Mouse (Mus musculus) left cerebral cortex, postnatal 25 days (tissue): ENCODE results near the gene Fuz. TPM values are rescaled to one million over a fixed set of nuclear protein-coding genes. Genes with fewer than 3 reads are reported as not detected.

Experiments
- DNase-seq, 2 experiments: peaks; one replicate each; pipeline ENCODE4 v3.0.0; 2022; ENCODE audit warnings: low spot score in 2 of 2, mixed read lengths in 1 of 2
- intact Hi-C: fragments of 180-260 bp; cut with DNase I; formaldehyde crosslinking; loops from one replicate; pipeline ENCODE4 v1.15.1; 2025
- microRNA-seq, 2 experiments: library from miRNA; unstranded; fragments of <30 nt; microRNA quantifications; one replicate each; pipeline ENCODE4 v1.2.0; 2022
- total RNA-seq, 2 experiments: library from RNA; stranded (reverse); gene quantifications; 2 replicates each; pipeline ENCODE4 v1.2.3; 2021

Gene Fuz
- total RNA-seq, 2 experiments from 2014 or later = 20.7 to 25.5 TPM

DNA sequence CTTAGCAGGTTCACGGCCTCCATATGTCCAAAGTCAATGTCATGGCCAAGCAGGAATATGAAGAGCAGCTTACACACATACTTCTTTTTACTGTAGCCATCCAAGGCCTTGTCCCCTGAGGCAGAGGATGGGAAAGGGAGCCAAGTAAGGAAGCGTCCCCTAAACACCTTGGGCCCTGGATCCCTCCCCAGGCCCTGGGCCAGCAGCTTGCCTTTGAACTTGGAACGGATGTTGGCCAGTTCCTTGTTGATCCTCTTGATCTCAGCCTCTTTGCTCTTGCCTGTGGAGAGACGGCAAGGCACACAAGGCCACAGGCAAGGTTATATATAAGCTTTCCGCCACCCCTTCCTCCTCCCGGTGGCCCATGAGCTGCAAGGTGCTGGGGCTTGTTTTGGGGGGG is 20.3 kb downstream of the Fuz start:
- intact Hi-C loops = loop anchor here (5.0 kb wide), 1 partner anchor 41 kb away; no protein-coding TSS in a partner anchor
- no peak for DNase-seq

DNA sequence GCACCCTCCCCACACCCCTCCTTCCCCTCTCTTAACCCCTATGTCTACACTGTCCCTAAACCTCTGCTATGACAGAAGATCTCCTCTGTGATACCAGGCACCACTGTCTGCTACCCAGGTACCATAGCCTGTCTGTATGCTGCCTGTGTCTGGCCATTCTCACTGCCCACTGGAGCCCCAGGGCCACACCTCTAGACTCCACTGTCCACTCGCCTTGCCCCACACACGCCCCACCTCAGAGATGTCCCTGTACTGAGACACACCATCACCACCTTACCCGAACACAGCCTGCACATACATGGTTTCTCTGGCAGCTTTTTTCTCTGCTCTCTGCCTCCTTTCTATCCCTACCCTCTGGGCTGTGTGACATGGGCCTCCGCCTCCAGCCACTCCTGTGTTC is 21.0 kb downstream of the Fuz start:
- intact Hi-C loops = loop anchor here (5.0 kb wide), 1 partner anchor 40 kb away; no protein-coding TSS in a partner anchor
- DNase-seq = no peak

DNA sequence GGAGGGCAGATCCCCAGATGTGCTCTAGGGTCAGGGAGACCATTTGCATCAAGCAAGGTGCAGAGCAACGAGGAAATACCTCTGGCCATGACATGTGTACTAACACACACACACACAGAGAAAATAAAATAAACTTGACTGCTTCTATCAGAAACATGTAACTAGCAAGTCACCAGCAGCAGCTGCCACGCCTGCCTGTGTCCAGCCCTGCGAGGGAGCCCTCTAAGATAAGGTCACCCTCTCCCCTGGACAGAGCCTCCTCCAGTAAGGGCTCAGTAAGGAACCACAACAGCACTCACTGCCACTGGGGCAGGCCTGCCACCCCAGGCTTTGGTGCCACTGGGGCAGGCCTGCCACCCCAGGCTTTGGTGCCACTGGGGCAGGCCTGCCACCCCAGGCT is 22.3 kb downstream of the Fuz start:
- DNase-seq = no peak
- intact Hi-C loops = loop anchor here (5.0 kb wide), 1 partner anchor 39 kb away; no protein-coding TSS in a partner anchor

DNA sequence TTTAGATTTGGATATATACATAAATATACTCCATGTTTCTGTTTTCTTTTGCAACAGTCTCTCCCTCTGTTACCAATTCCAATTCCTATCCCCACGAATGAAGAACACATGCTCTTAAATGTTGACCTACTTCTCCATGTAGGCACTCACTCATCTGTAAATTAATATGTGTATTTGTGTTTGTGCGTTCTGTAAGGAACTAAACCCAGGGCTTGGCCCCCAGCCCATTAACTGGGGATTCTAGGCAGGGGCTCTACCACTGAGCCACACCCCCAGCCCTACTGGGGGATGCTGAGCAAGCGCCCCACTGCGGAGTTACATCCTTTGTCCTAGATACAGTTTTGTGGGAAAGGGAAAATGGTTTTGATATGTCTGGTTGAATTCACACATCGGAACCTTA is 23.2 kb downstream of the Fuz start:
- DNase-seq = no peak
- intact Hi-C loops = loop anchor here (5.0 kb wide), 1 partner anchor 38 kb away; no protein-coding TSS in a partner anchor

DNA sequence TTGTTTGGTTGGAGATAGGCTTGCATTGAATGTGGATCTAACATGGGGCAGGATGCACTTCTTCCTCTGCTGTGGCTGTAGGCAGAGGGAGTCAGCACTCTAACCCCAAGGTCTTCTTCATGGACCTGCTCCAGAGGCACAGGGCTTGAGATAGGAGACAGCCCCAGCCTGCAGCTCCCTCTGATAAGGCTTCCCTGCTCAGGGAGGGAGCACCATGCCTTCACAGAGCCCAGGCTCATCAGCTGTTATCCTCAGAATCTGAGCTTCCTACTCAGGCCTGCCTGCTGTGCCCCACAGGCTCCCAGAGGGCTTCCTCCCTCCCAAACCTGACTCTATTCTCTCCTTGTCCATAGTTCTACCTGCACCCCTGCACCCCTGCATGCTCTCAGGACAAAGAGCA is 26.7 kb downstream of the Fuz start:
- intact Hi-C loops = no loop called here
- DNase-seq = no peak

DNA sequence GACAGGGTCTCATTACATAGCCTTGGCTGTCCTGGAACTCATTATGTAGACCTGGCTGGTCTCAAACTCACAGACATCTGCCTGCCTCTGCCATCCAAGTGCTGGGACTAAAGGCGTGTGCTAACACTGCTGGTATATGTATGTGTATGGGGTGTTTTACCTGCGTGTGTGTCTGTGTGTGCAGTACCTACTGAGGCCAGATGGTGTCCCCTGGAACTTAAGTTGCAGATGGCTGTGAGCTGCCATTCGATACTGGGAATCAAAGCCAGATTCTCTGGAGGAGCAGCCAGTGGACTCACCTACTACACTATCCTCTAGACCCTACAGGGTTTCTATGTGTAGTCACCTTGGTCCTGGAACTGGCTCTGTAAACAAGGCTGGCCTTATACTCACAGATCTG is 29.6 kb downstream of the Fuz start:
- intact Hi-C loops = no loop called here
- no peak for DNase-seq

DNA sequence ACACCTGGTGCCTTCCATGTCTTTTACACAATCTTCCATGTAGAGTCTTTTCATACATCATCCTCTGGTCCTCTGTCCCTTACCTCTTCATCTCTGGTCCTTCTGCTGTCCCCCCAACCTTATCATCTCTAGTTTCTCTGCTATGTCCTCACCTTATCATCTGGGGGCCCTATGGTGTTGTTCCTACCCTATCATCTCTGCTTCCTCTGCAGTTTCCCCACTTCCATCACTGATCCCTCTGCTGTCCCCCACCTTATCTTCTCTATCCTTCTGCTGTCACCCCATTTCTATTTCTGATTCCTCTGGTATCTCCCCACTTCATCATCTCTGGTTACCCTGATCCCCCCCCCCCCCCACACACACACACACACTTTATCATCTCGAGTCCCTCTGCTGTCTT is 32.7 kb downstream of the Fuz start:
- intact Hi-C loops = no loop called here
- DNase-seq = no peak

DNA sequence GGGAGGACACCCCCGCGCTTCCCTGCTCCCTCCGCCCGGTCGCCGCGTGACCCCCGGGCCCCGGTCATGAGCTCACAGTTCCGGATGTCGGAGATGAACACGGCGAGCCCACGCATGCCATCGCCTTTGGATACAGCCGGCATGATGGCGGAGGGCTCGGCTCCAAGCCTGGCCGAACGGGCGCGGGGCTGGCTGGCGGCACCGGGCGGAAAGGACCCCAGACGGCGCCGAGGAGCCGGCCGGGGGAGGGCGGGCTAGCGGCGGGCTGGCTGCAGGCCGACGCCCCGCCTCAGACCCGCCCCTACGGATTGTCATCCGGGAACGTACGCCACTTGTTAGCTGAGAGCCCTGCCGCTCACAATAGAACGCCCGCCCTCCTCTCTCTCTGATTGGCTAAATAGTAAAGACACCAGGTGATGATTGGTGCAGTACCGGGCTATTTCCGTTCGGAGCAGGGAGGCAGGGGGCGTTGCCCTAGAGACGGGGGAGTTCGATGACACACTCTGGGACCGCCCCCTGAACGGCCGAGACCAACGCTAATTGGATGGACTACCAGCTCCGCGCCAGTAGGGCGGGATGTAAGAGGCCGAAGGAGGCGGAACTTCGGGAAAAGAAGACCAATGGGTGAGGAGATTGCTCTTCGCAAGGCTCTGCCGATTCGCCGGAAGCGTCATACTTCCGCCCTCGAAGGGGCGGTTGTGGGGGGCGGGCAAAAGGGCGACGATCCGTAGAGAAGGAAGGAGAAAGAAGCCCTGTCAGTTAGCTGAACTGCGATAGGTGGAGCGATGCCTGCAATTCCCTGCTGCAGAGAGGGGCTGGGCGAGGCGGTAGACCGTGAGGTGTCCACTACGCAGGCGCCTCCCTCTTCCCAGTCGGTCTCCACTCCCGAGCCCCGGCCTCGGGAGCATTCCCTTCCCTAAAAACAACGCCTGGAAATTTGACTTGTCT is 33.6 kb downstream of the Fuz start, which contains the start of gene Ap2a1:
Ap2a1 (minus strand) TSS at position 293 of the 948 bp plus-strand sequence.
- intact Hi-C loops = no loop called here
- DNase-seq = peak; percentile 100

DNA sequence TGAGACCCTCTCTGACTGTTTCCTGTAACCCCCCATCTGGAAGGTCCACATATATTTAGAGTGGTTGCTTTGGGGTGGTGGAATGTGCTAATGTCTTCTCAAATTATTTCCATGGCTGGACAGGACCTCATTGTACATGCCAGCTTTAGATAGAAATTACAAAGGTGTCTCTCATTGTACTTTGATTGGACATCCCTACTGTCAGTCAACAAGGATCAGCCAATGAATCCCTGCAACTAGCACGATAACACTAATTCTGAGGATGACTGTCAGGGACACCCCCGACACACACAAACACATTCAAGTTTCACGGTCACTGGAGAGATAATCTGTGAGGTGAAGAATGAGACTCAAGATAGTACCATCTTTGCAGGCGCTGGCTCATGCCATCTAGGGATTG is 42.8 kb downstream of the Fuz start:
- DNase-seq = no peak
- intact Hi-C loops = no loop called here

DNA sequence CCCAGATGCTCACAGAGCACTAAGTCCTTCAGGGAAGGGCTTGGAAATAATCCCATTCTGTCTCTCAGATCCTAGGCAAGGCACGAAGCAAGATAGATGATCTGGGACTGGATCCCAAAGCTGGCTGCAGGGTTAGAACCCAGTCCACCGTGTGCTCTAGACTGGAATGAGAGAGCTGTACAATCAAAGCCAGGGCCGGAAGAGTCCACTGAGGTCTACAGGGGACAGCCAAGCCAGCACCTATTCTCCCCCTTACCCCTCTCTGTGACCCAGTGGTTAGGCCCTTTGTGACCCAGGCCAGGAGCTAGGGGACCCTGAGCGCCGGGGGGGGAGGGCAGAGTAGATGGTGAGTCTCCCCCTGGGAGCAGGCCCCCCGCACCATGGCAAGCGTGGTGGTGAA is 47.0 kb downstream of the Fuz start, which contains the start of gene Tsks:
Tsks (plus strand) TSS at position 301 of the 400 bp plus-strand sequence.
- intact Hi-C loops = no loop called here
- no peak for DNase-seq

DNA sequence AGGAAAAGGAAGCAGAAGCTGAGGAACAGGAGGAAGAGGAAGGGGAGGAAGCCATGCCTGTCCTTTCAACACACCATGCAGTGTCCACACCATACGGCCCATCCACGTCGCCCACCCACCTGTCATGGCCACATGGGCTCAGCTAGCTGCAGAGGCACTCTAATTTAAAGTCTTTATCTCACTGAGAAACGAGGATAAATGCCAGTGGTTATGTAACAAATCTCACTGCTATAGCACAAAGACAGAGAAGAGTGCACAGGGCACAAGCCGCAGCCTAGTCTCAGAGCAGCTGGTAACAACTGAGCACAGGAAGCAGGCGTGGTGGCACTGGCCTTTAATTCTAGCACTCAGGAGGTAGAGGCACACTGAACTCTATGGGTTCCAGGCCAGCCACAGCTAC is 54.0 kb downstream of the Fuz start:
- intact Hi-C loops = no loop called here
- DNase-seq = peak in 1 of 2 experiments; percentile 74

DNA sequence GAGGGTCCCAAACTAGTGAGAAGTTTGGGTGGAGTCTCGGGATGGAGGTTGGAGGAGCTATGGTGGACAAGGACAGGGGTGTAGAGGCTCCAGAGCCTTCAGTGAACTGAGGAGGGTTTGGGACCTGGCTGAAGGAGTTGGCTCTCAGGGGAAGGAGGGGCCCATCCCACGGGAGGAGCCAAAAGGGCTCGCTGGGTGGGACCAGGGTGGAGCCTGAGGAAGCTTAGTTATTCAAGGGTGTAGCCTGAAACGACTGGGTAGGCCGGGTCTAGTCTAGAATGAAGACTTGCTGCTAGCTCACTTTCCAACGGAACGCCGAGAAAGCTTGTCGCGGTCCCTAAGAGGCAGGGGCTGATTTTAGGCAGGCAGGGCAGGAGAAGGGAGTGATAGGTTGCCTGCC is 56.1 kb downstream of the Fuz start:
- no peak for DNase-seq
- intact Hi-C loops = no loop called here

Small RNA genes within 50 kb of the gene (microRNA-seq; reads per million reads assigned to microRNA genes)
- gene Mir707 = 0 reads per million in 2 experiments

Other genes starting within 250 kb of the Fuz start
- 10 to 100 TPM; 15.4 to 20.6 TPM for gene Myh14, start 225.2 kb upstream of the Fuz start, total RNA-seq
- gene Izumo2, start 187.3 kb upstream of the Fuz start, total RNA-seq = not detected
- 10 to 100 TPM; 26.0 to 29.4 TPM for gene Vrk3, start 147.7 kb upstream of the Fuz start, total RNA-seq
- gene Zfp473, start 145.0 kb upstream of the Fuz start, total RNA-seq = under 1 TPM; 0.41 to 0.78 TPM
- gene Nup62, start 80.0 kb upstream of the Fuz start, total RNA-seq = 10 to 100 TPM; 27.3 to 30.4 TPM
- 1 to 10 TPM; 1.9 to 2.4 TPM for gene Il4i1, start 79.7 kb upstream of the Fuz start, total RNA-seq
- gene Atf5, start 79.4 kb upstream of the Fuz start, total RNA-seq = 10 to 100 TPM; 23.3 to 25.5 TPM
- gene Akt1s1, start 47.1 kb upstream of the Fuz start, total RNA-seq = 10 to 100 TPM; 78.5 to 79.1 TPM
- 10 to 100 TPM; 61.6 to 72.9 TPM for gene Tbc1d17, start 47.0 kb upstream of the Fuz start, total RNA-seq
- gene Pnkp, start 38.9 kb upstream of the Fuz start, total RNA-seq = 10 to 100 TPM; 26.4 to 27.3 TPM
- gene Ptov1, start 26.3 kb upstream of the Fuz start, total RNA-seq = 100 to 1,000 TPM; 286 to 287 TPM
- gene Med25, start 3.4 kb upstream of the Fuz start, total RNA-seq = 10 to 100 TPM; 88.8 to 89.5 TPM
- gene Ap2a1, start 33.4 kb downstream of the Fuz start, total RNA-seq = 100 to 1,000 TPM; 325 to 334 TPM
- 1 to 10 TPM; 1.6 to 3.6 TPM for gene Tsks, start 47.1 kb downstream of the Fuz start, total RNA-seq
- 10 to 100 TPM; 89.3 to 95.9 TPM for gene Cpt1c, start 78.8 kb downstream of the Fuz start, total RNA-seq
- 100 to 1,000 TPM; 140 to 163 TPM for gene Prmt1, start 90.5 kb downstream of the Fuz start, total RNA-seq
- 10 to 100 TPM; 31.4 to 42.7 TPM for gene Irf3, start 101.6 kb downstream of the Fuz start, total RNA-seq
- 1 to 10 TPM; 2.7 TPM for gene Bcl2l12, start 102.6 kb downstream of the Fuz start, total RNA-seq
- gene Scaf1, start 120.3 kb downstream of the Fuz start, total RNA-seq = 100 to 1,000 TPM; 161 to 163 TPM
- gene Rras, start 121.9 kb downstream of the Fuz start, total RNA-seq = 10 to 100 TPM; 12.0 to 13.8 TPM
- gene Prr12, start 156.8 kb downstream of the Fuz start, total RNA-seq = 10 to 100 TPM; 59.1 to 65.5 TPM
- 10 to 100 TPM; 48.5 to 53.0 TPM for gene Nosip, start 166.3 kb downstream of the Fuz start, total RNA-seq
- gene Prrg2, start 166.6 kb downstream of the Fuz start, total RNA-seq = 1 to 10 TPM; 7.3 to 7.6 TPM
- gene Rcn3, start 196.1 kb downstream of the Fuz start, total RNA-seq = 1 to 10 TPM; 5.3 to 6.0 TPM
- gene Fcgrt, start 207.8 kb downstream of the Fuz start, total RNA-seq = 10 to 100 TPM; 22.7 to 24.1 TPM
- gene Rps11, start 228.4 kb downstream of the Fuz start, total RNA-seq = 100 to 1,000 TPM; 410 to 413 TPM
- 100 to 1,000 TPM; 630 to 639 TPM for gene Rpl13a, start 232.7 kb downstream of the Fuz start, total RNA-seq
- not detected for gene Gm45713, start 240.2 kb downstream of the Fuz start, total RNA-seq
- 1 to 10 TPM; 3.3 to 5.4 TPM for gene Flt3l, start 240.4 kb downstream of the Fuz start, total RNA-seq